Mouse (Mus musculus) thymus, postnatal 10 days (tissue): ENCODE data around the gene Hoxa1.

ENCODE experiments used
- DNase-seq, 2 experiments: peaks; one replicate each; pipeline ENCODE4 v3.0.0; 2021; ENCODE audit warnings: low spot score in 2 of 2

Hoxa1 gene

GRCm38 (mm10) chr6:52189909-52190308 is 31.8 kb upstream of the Hoxa1 start:
- no peak for DNase-seq

- DNase-seq: no peak
Observed at GRCm38 (mm10) chr6:52189172-52189591, 31.1 kb upstream of the Hoxa1 start.

GRCm38 (mm10) chr6:52186500-52186899 is 28.4 kb upstream of the Hoxa1 start:
- DNase-seq: no peak

GRCm38 (mm10) chr6:52185834-52186233 is 27.7 kb upstream of the Hoxa1 start:
- no peak for DNase-seq

- no peak for DNase-seq
Observed at GRCm38 (mm10) chr6:52185222-52185621, 27.1 kb upstream of the Hoxa1 start.

- DNase-seq: no peak
Observed at GRCm38 (mm10) chr6:52184668-52185067, 26.6 kb upstream of the Hoxa1 start.

GRCm38 (mm10) chr6:52183311-52184080 is 25.4 kb upstream of the Hoxa1 start:
- DNase-seq: no peak

- DNase-seq: no peak
Observed at GRCm38 (mm10) chr6:52182793-52183192, 24.7 kb upstream of the Hoxa1 start.

- DNase-seq: no peak
Observed at GRCm38 (mm10) chr6:52182030-52182429, 23.9 kb upstream of the Hoxa1 start.

- DNase-seq: no peak
Observed at GRCm38 (mm10) chr6:52180726-52181125, 22.6 kb upstream of the Hoxa1 start.

- DNase-seq: no peak
Observed at GRCm38 (mm10) chr6:52180213-52180710, 22.1 kb upstream of the Hoxa1 start.

- DNase-seq: no peak
Observed at GRCm38 (mm10) chr6:52179690-52180089, 21.6 kb upstream of the Hoxa1 start.

GRCm38 (mm10) chr6:52178918-52179665 is 21.0 kb upstream of the Hoxa1 start:
- no peak for DNase-seq

- no peak for DNase-seq
Observed at GRCm38 (mm10) chr6:52177806-52178205, 19.7 kb upstream of the Hoxa1 start.

GRCm38 (mm10) chr6:52177061-52177735 is 19.1 kb upstream of the Hoxa1 start, which contains the start of gene 5730596B20Rik:
Gene 5730596B20Rik, plus strand, starts transcription at chr6:52177498.
- no peak for DNase-seq

- DNase-seq: no peak
Observed at GRCm38 (mm10) chr6:52176391-52176790, 18.3 kb upstream of the Hoxa1 start.

GRCm38 (mm10) chr6:52175864-52176263 is 17.7 kb upstream of the Hoxa1 start:
- no peak for DNase-seq

- no peak for DNase-seq
Observed at GRCm38 (mm10) chr6:52174968-52175751, 17.0 kb upstream of the Hoxa1 start.

GRCm38 (mm10) chr6:52173648-52174047 is 15.5 kb upstream of the Hoxa1 start:
- DNase-seq: no peak

GRCm38 (mm10) chr6:52172501-52172900 is 14.4 kb upstream of the Hoxa1 start:
- DNase-seq: no peak

- DNase-seq: no peak
Observed at GRCm38 (mm10) chr6:52171938-52172337, 13.8 kb upstream of the Hoxa1 start.
